16 mouse cellular contexts compared by ENCODE assay signal in the genomic region with DNA sequence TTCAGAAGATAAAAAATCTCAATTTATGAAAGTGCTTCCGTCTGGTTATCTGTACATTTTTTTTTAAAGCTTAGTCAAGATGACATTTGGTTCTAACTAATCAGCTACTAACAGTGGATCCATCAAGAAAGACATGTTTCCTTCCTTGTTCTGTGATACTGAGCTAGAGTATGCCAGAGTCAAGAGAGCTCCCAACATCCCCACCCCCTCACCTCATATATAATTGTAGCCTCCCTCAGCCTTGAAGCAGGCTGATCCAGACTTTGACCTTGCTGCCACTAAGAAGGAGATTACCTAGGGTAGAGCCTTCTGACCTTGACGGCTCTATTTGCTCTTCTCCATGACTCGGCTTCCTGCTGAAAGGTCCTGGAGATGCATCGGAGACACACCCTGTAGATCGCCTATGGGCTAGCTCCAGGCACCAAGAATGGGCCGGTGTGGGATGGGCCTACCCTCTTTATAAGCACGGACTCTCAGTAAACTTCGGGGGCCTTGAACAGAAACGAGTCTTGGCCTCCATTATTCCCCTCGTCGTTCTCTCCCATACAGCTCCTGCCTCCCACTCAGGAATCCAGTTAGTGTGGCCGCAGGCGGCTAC.
"Had no signal": no experiment of that assay in that cellular context is flagged by ENCODE, and none has a peak within 500 bp of the region (broad histone marks: within the 10 kb centered on the region; RNA-seq: fewer than 3 reads in every experiment).

No protein-coding gene starts in this region.

- H3K4me1 ChIP-seq: liver, embryonic 13.5 days; neural tube, embryonic 12.5 days had no signal

- ATAC-seq: midbrain, embryonic 15.5 days had no signal

- H3K27ac ChIP-seq: kidney, postnatal 0 days; layer of hippocampus, adult 2 months; liver, embryonic 13.5 days; midbrain, embryonic 12.5 days; midbrain, embryonic 15.5 days; neural tube, embryonic 12.5 days; neural tube, embryonic 15.5 days had no signal

- H3K4me3 ChIP-seq: layer of hippocampus, adult 2 months; liver, embryonic 13.5 days; midbrain, embryonic 12.5 days; midbrain, embryonic 15.5 days; neural tube, embryonic 12.5 days; neural tube, embryonic 15.5 days had no signal

- H3K36me3 ChIP-seq: liver, embryonic 13.5 days; midbrain, embryonic 12.5 days; midbrain, embryonic 15.5 days; neural tube, embryonic 12.5 days; neural tube, embryonic 15.5 days had no signal

- H3K4me2 ChIP-seq: liver, embryonic 13.5 days; midbrain, embryonic 12.5 days; midbrain, embryonic 15.5 days; neural tube, embryonic 12.5 days; neural tube, embryonic 15.5 days had no signal

- DNase-seq: kidney, adult 8-10 months; kidney, postnatal 25 days; layer of hippocampus, adult 9-11 months; liver, embryonic 13.5 days; lung, adult 2 months; lung, postnatal 14 days; lung, postnatal 4 days; retina, postnatal 1 day; right cerebral cortex, postnatal 25 days; thymus, postnatal 25 days had no signal

- H3K27me3 ChIP-seq: liver, embryonic 13.5 days; midbrain, embryonic 12.5 days; midbrain, embryonic 15.5 days; neural tube, embryonic 12.5 days; neural tube, embryonic 15.5 days had no signal

- H3K9me3 ChIP-seq: midbrain, embryonic 12.5 days; midbrain, embryonic 15.5 days; neural tube, embryonic 15.5 days had no signal

- H3K9ac ChIP-seq: liver, embryonic 13.5 days; midbrain, embryonic 12.5 days; midbrain, embryonic 15.5 days; neural tube, embryonic 12.5 days; neural tube, embryonic 15.5 days had no signal
